Mouse (Mus musculus): ENCODE data around the gene Usmg5. TPM values are rescaled to one million over a fixed set of nuclear protein-coding genes. Genes with fewer than 3 reads are reported as not detected.

Usmg5 gene
- polyA plus RNA-seq, 2 experiments = 671 to 1,208 TPM

DNA sequence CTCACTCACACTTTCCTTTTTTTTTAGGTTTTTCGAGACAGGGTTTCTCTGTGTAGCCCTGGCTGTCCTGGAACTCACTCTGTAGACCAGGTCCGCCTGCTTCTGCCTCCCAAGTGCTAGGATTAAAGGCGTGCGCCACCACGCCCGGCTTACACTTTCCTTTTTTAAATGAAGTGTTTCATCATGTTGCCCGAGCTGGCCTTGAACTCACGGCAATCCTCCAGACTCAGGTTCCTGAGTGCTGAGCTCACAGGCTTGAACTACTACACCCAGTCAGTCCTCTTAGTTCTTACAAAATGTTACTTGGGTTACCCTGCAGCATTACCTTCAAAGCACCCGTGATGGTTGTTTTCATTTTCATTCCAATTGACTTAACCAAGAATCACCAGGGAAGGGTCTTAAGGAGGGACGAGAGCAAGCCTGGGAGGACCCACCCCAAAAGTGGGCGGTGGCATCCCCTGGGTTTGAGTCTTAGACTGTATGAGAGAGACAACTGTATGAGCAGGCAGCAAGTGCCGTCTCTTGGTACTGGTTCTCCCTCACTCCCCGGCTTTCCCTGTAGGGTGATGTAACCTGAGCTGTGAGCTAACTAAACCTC, 43.1 kb downstream of the Usmg5 start:
- 84% methylated on average over 13 of the region's 13 CpGs for WGBS
- peaks cover 14% of the 10 kb centered on the region for H3K4me1 ChIP-seq (ENCODE audit: control insufficient read depth, insufficient read depth, low read length)
- peaks cover 30% of the 10 kb centered on the region for H3K36me3 ChIP-seq (ENCODE audit: control insufficient read depth, insufficient read depth, low read length)
- H3K4me2 ChIP-seq (replicated peaks; ENCODE audit: low read depth, low read length, severe bottlenecking) = no peak overlapping the region
- H3K4me3 ChIP-seq (replicated peaks; ENCODE audit: low read length) = no peak overlapping the region
- no peak for DNase-seq (ENCODE audit: low spot score)
- H3K9ac ChIP-seq (ENCODE audit: low read depth, low read length, severe bottlenecking) = no peak overlapping the region
- no peak for TF ChIP-seq POLR2A (IDR thresholded peaks at IDR 0.05; ENCODE audit: borderline replicate concordance, extremely low read depth, insufficient read depth, insufficient read length)
- H3K27ac ChIP-seq (replicated peaks; ENCODE audit: low read depth, low read length) = no peak overlapping the region
- ATAC-seq (ENCODE audit: low FRiP score, low read depth) = no peak
- no peaks in the 10 kb centered on the region for H3K9me3 ChIP-seq (ENCODE audit: control insufficient read depth, low read length)
- H3K27me3 ChIP-seq (ENCODE audit: control insufficient read depth, insufficient read depth, low read length) = no peaks in the 10 kb centered on the region

DNA sequence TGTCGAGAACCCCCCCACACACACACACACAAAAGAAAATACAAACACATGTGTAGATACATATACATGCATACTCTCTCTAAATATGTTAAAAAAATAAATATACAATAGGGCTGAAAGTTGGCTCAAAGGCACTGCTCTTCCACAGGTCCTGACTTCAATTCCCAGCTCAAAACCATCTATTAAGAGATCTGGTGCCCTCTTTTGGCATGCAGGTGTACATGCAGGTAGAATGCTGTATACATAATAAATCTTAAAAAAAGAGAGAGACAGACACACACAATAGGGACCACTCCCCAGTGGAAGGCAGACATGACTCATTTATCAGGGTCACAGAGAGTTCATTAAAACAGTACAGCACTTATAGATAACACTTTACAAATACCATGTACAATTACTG, 44.1 kb downstream of the Usmg5 start:
- ATAC-seq (ENCODE audit: low FRiP score, low read depth) = no peak
- TF ChIP-seq POLR2A (IDR thresholded peaks at IDR 0.05; ENCODE audit: borderline replicate concordance, extremely low read depth, insufficient read depth, insufficient read length) = no peak
- 95% methylated on average over 1 of the region's 1 CpGs for WGBS
- Histone ChIP-seq H3K9ac (ENCODE audit: low read depth, low read length, severe bottlenecking) (no peak overlapping the region), H3K36me3 (ENCODE audit: control insufficient read depth, insufficient read depth, low read length) (peaks cover 32% of the 10 kb centered on the region), H3K4me2 (replicated peaks; ENCODE audit: low read depth, low read length, severe bottlenecking) (no peak overlapping the region), H3K27me3 (ENCODE audit: control insufficient read depth, insufficient read depth, low read length) (no peaks in the 10 kb centered on the region), H3K9me3 (ENCODE audit: control insufficient read depth, low read length) (no peaks in the 10 kb centered on the region), H3K4me3 (replicated peaks; ENCODE audit: low read length) (no peak overlapping the region), H3K4me1 (ENCODE audit: control insufficient read depth, insufficient read depth, low read length) (peaks cover 14% of the 10 kb centered on the region), H3K27ac (replicated peaks; ENCODE audit: low read depth, low read length) (no peak overlapping the region)
- no peak for DNase-seq (ENCODE audit: low spot score)

DNA sequence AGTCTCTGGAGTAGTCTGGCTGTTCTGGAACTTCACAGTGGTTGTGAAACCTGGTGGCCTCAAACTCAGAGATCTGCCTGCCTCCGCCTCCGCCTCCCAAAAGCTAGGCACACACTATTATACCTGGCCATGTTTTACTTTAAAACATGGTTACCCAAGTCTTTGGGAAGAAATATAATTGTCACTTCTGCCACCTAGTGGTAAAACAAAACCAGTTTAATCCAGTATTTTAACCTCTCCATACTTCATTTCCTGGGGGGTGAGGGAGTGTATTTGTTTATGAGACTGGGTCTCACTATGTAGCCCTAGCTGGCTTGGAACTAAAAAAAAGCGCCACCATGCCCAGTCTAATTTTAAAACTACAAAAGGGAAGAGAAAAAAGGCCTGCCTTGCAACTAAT, 46.8 kb downstream of the Usmg5 start:
- no peaks in the 10 kb centered on the region for H3K4me1 ChIP-seq (ENCODE audit: control insufficient read depth, insufficient read depth, low read length)
- H3K27me3 ChIP-seq (ENCODE audit: control insufficient read depth, insufficient read depth, low read length) = no peaks in the 10 kb centered on the region
- H3K36me3 ChIP-seq (ENCODE audit: control insufficient read depth, insufficient read depth, low read length) = peaks cover 55% of the 10 kb centered on the region
- ATAC-seq (ENCODE audit: low FRiP score, low read depth) (no peak), DNase-seq (ENCODE audit: low spot score) (peak; percentile 21)
- no peak overlapping the region for H3K4me3 ChIP-seq (replicated peaks; ENCODE audit: low read length)
- WGBS = 85% methylated on average over 3 of the region's 3 CpGs
- no peak overlapping the region for H3K9ac ChIP-seq (ENCODE audit: low read depth, low read length, severe bottlenecking)
- no peak overlapping the region for H3K27ac ChIP-seq (replicated peaks; ENCODE audit: low read depth, low read length)
- TF ChIP-seq POLR2A (IDR thresholded peaks at IDR 0.05; ENCODE audit: borderline replicate concordance, extremely low read depth, insufficient read depth, insufficient read length) = no peak
- no peak overlapping the region for H3K4me2 ChIP-seq (replicated peaks; ENCODE audit: low read depth, low read length, severe bottlenecking)
- no peaks in the 10 kb centered on the region for H3K9me3 ChIP-seq (ENCODE audit: control insufficient read depth, low read length)

DNA sequence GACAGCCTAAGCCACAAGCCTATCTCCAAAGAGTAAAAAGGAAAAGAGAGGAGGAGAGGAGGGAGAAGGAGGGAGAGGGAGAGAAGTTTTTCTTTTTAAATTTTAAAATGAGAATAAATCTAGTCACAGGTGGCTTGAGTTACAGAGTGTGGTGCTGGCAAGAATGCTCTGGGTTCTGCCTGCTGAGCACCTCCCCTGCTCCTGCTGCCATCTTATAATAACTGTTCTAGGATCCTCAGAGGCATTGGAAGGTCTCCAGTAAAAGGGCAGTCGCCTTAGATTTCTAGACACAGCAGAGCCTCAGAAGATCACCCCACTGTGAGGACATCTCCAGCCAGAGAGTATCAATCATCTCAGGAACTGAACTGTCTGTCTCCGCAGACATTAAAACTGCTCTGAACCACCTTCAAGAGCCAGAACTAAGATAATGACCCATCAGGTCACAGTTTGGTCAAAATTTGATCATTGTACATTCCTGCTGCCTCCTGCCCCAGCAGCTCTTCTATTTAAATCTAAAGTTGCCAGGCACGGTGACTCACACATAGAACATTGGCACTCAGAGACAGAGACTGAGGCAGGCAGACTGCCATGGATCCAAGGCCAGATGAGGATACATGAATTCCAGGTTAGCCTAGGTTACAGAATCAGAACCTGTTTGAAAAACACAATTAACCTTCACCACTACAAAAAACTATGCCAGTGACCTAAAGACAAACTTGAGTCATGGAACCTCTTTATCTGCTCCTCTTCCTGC, 49.5 kb downstream of the Usmg5 start:
- Histone ChIP-seq H3K27ac (replicated peaks; ENCODE audit: low read depth, low read length) (no peak overlapping the region), H3K27me3 (ENCODE audit: control insufficient read depth, insufficient read depth, low read length) (no peaks in the 10 kb centered on the region), H3K9ac (ENCODE audit: low read depth, low read length, severe bottlenecking) (no peak overlapping the region), H3K36me3 (ENCODE audit: control insufficient read depth, insufficient read depth, low read length) (peaks cover 55% of the 10 kb centered on the region), H3K4me2 (replicated peaks; ENCODE audit: low read depth, low read length, severe bottlenecking) (no peak overlapping the region), H3K4me1 (ENCODE audit: control insufficient read depth, insufficient read depth, low read length) (no peaks in the 10 kb centered on the region), H3K4me3 (replicated peaks; ENCODE audit: low read length) (no peak overlapping the region), H3K9me3 (ENCODE audit: control insufficient read depth, low read length) (no peaks in the 10 kb centered on the region)
- TF ChIP-seq POLR2A (IDR thresholded peaks at IDR 0.05; ENCODE audit: borderline replicate concordance, extremely low read depth, insufficient read depth, insufficient read length) = no peak
- WGBS = 93% methylated on average over 3 of the region's 3 CpGs
- DNase-seq (ENCODE audit: low spot score) = no peak
- no peak for ATAC-seq (ENCODE audit: low FRiP score, low read depth)

DNA sequence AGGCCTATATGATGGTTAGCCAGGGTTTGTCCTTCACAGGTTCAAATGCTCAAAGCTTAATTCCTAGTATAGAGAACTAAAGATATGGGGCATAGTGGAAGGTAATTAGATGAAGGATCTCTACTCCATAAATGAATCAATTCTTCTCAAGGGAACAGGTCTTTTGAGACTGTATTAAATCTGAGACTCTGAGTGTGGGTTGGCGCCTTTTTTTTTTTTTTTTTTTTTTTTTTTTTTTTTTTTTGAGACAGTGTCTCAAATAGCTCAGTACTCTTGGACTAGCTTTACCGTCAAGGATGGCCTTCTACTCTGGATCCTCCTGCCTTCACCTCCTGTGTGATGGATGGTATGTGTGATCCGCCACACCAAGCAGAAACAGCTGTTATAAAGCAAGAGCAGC, 53.9 kb downstream of the Usmg5 start:
- Histone ChIP-seq H3K4me3 (replicated peaks; ENCODE audit: low read length) (no peak overlapping the region), H3K27me3 (ENCODE audit: control insufficient read depth, insufficient read depth, low read length) (no peaks in the 10 kb centered on the region), H3K9me3 (ENCODE audit: control insufficient read depth, low read length) (no peaks in the 10 kb centered on the region), H3K36me3 (ENCODE audit: control insufficient read depth, insufficient read depth, low read length) (peaks cover 73% of the 10 kb centered on the region), H3K4me1 (ENCODE audit: control insufficient read depth, insufficient read depth, low read length) (no peaks in the 10 kb centered on the region), H3K9ac (ENCODE audit: low read depth, low read length, severe bottlenecking) (no peak overlapping the region), H3K27ac (replicated peaks; ENCODE audit: low read depth, low read length) (no peak overlapping the region), H3K4me2 (replicated peaks; ENCODE audit: low read depth, low read length, severe bottlenecking) (no peak overlapping the region)
- ATAC-seq (ENCODE audit: low FRiP score, low read depth) = no peak
- TF ChIP-seq POLR2A (IDR thresholded peaks at IDR 0.05; ENCODE audit: borderline replicate concordance, extremely low read depth, insufficient read depth, insufficient read length) = no peak
- no peak for DNase-seq (ENCODE audit: low spot score)
- WGBS = 91% methylated on average over 3 of the region's 3 CpGs

All from limb, embryonic 14.5 days (tissue).